Mouse (Mus musculus) spleen, adult 12 weeks (tissue): ENCODE data around the gene Esam.

Experiments used
- DNase-seq: peaks from one replicate; pipeline ENCODE4 v3.0.0; 2022; ENCODE audit warnings: low spot score

The Esam gene

DNA sequence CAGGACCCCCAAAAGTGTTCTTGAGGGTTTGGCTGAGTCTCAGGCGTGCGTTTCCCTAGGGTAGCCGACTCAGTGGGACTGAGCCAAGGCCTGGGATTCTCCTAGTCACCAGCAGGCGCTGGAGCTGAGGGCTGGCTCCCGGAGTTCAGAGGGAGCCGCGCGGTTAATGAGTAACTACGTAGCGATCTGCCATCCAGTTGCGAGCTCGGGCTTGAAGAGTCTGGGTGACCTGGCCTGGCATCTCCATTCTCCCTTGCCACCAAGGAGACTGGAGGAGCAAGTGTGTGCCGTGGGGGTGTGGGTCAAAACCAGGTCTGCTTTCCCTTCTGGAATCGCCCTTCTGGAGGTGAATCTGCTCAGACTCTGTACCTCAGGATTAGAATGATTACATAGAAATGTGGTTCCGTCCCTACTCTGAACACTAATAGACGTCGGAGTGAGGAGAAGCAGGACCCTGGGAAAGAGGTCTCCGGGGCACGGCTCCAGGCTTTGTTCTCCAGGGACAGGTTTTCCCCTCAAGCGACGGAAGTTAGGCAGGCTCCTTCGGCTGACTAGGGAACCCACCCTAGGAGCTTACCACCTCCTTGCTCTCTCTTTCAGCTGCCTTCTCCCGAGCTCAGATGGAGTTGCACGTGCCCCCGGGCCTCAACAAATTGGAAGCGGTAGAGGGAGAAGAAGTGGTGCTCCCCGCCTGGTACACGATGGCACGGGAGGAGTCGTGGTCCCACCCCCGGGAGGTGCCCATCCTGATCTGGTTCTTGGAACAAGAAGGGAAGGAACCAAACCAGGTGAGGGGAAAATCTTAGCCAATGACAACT, 3.2 kb downstream of the Esam start:
- DNase-seq, result no peak

DNA sequence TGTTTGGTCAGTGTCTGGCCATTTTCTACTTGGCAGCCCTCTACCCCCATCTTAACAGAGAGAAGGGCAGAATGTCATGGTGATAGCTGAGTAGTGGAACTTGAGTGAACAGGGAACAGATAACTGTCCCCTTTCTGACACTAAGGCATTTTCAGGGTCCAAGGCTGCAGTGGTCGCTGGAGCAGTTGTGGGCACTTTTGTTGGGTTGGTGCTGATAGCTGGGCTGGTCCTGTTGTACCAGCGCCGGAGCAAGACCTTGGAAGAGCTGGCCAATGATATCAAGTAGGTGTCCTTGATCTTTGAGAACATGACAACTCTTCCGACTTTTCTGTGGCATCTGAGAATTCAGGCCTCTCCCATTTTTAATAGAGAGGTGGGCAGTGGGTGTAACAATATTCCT, 9.0 kb downstream of the Esam start:
- DNase-seq, result no peak

DNA sequence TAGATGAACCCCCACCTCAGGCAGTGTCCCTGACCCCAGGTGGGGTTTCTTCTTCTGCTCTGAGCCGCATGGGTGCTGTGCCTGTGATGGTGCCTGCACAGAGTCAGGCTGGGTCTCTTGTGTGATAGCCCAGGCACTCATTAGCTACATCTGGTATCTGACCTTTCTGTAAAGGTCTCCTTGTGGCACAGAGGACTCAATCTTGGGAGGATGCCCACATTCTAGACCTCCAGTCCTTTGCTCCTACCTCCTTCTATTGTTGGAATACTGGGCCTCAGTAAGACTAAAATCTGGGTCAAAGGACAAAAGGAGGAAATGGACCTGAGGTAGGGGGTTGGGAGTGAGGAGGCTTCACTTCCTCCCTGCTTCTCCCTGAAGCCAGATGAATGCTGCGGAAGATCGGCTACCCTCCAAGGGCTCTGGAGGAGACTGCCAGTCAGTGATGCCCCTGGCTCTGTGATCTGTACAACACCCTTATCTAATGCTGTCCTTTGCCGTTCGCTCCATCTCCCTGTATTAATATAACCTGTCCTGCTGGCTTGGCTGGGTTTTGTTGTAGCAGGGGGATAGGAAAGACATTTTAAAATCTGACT, 9.9 kb downstream of the Esam start:
- DNase-seq, result no peak

DNA sequence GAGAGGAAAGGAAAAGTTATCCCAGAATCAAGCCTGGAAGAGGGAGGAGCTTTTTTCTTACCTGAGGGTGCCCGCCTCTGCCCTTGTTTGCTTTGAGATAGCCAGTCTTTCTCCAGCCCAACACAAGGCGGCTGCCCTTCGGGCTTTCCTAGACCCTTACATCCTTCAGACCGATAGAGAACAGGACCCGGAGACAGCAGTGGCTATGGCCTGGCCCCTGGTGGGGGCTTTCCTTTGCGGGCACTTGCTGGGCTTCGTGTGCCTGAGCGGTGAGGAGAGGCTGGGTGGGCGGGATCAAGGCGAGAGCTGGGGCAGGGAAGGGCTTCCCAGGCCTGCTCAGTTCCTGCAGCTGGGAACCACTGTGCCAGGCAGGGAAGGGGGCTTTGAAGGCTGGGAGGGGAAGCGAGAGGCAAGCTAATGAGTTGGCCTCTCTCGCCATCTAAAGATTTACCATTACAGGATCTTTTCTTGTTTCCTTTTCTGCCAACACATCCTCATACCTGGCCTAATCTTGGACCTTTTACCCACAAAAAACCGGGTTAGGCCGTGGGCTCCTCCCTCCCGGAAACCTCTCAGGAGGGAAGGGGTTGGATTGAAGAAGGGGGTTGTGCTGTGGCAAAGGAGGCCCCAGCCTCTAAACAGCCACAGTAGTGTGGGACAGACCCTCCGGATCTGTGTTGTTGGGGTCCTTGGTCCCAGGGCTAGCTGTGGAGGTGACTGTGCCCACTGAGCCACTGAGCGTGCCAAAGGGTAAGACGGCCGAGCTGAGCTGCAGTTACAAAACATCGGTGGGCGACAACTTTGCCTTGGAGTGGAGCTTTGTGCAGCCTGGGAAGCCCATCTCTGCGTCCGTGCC, 11.5 kb downstream of the Esam start, which contains the start of gene Vsig2:
Gene Vsig2 (plus strand): TSS at position 86 of the 856 bp plus-strand sequence.
- DNase-seq, result no peak

DNA sequence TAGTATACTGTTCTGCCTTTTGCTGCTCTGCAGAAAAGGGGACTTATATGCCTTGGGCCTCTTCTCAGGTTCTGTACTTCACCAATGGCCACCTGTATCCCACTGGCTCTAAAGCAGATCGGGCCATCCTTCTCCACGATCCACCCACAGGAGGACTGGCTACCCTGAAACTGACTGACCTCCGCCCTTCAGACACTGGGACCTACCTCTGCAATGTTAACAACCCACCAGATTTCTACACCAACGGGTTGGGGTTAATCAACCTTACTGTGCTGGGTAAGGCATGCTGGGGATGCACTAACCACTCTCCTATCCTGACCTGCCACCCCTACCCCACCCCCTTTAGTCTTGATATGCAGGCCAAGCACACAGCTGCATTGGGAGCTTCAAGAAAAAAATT, 12.3 kb downstream of the Esam start:
- no peak for DNase-seq

DNA sequence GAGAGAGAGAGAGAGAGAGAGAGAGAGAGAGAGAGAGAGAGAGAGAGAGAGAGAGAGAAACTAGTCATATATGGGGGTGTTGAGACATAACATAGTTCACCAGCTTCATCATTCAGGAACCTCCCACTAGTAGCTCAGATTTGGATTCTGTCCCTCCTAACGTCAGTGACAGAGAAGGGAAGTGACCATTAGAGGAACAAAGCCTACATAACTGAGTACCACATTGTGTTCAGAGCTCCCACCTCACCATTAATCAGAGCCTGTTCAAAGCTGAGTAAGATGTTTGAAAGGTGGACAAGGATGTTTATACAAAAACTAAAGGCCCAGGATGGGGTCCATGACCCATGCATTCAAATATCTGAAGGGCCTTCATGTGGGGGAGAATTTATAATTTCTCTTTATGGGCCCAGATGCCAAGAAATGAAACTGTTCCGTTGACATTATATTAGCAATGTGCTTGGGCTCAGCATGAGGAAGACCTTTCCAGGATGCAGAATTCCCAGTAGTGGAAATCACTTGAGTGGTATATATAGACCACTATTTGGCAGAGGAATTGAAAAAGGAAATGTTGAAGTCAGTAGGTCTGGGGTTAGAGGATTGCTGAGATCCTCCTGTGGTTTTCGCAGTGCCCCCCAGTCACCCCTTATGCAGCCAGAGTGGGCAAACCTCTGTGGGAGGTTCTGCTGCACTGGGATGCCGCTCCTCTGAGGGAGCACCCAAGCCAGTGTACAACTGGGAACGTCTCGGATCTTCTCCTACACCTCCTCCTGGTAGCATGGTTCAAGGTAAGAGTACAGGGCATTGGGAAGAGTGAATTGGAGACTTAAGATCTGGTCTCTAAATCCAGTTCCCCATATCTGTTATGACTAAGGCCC, 13.1 kb downstream of the Esam start:
- no peak for DNase-seq

DNA sequence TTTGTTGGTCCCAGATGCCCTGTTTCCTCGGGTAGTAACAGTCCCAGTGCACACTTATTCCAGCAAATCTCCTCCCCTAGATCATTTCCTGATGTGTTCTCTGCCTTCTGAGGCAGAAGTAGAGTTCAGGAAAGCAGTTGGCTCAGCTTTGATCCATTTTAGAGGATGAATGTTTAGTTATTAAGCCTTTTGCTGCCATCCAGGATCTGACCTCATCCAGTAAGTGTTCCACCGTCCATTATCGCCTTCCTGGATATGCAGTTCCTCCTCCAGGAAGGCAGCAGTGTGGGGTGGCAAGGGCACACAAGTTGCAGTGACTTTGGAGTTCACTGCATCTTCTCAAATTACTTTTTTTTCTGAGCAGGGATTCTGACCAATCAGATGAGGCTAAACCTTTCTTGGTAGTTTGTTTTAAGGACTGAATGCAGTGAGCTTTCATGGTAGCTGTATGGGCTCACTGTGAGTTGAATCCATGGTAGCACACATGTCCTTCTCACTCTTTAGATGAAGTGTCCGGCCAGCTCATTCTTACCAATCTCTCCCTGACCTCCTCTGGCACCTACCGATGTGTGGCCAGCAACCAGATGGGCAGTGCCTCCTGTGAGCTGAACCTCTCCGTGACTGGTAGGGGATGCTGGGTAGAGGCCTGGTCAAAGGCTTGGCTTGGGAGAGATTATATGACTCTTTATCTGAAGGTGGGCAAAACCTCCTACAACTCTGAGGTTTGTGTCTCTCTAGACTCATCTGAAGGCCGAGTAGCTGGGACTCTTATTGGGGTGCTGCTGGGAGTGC, 14.2 kb downstream of the Esam start:
- no peak for DNase-seq

DNA sequence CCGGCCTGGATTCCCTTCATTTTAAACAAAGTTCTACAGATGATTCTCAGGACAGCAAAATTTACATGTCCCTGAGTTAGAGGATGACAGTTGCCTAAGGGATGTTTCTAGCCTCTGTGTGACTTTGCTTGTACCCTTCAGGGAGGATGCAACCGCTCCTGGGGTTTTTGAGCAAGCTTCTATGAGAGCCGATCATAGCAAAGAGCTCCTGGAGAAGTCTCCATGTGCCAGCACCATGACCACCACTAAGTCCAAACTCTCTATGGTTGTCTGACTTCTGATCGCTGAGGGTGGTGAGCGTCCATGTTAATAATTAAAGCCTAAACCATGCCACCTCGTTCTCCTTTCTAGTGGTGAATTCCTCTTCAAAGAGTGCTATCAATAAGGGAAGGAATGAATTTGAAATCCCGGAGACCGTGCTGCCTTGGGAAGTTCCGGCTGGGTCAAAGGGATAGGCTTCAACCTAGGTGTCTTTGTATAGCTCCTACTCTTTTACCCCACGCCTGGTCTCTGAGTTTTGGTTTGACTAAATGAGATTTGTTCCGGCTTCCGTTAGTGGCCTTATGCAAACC, 16.1 kb downstream of the Esam start:
- no peak for DNase-seq

DNA sequence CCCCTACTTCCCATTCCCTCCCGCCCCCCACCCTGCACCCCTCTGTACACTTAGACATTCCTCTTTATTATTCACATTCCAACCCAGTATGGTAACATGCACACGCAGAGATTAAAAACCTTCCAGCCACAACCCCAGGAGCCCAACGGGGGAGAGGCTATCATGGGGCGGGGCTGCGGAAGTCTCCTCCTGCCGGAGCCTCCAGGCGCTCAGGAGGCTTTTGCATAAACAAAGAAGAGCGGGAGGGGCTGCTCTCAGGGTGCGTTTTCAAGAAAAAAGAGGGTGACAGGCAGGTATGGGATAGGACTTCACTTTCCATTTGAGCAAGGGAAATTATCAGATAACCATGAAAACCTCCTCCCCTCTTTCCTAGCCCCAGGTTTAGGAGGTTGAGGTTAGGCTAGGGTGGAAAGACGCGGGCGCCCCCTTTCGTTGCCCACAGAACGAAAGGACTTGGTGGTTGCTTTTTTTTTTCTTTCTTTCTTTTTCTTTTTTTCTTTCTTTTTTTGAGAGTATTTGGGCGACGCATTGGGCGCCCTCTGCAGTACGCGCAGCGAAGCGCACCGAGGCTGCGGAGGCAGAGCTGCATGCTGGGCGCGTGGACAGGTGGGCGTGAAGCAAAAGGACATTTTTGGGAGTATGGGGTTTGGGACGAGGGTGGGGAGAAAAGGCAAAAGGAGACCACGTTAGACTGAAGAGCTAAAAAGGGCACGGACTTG, 16.7 kb downstream of the Esam start:
- no peak for DNase-seq

DNA sequence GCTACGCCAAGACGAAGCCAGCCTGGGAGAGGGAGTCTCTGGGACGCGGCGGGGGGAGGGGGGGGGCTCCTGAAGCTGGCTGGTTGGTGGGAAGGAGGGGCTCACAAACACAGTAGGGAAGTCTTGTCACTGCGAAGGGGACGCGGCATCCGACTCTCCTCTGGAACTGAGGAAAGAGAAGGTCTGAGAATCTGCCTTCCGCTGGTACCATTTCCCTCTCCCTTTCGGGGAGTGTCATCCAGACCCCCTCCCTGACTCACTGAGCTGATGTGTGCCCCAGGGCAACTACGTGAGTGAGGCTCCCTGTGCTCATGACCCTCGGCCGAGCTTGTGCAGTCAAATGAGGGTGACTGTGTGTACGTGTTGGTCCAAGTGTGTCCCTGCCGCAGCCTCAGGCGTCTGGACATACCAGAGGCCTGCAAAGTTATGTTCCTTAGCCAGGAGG, 17.3 kb downstream of the Esam start:
- DNase-seq, result no peak

DNA sequence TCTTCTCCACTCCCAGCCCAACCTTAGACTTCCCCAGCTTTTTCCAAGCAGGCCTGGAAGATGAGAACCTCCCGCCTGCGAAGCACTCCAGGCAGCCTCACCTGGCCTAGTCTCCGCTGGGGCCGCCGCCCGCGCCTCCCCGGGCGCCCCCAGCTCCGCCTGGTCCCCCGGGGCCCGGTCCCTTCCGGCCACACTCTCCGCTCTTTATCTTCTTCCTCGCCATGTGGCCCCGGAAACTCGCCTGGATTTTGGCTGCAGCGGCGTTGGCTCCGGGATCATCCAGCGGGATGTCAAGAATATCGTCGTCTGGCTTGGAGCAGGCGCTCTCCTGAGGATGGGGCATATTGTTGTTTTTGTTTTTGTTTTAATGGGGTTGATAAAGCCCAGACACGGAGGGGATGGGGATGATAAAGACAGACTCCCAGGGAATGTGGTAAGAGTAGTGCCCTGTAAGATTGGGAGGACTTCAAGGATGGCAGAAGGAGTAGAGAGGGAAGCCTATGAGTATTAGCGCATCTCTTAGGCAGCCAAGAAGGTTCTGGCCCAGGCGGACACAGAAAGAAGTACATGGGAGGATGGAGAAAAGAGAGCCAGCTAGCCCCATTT, 18.1 kb downstream of the Esam start:
- DNase-seq, result no peak

DNA sequence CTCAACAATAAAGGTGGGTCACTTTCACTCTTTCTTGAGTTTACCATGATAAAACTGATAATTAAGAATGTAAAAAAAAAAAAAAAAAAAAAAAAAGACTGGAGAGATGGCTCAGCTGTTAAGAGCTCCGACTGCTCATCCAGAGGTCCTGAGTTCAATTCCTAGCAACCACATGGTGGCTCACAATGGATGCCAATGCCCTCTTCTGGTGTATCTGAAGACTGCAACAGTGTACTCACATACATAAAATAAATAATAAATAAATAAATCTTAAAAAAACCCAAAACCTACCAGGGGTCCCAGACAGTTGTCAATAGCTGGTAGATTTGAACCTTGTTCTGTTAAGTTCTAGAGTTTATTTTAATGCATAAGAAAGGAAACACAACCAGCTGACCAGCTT, 19.0 kb downstream of the Esam start:
- DNase-seq, result no peak

DNA sequence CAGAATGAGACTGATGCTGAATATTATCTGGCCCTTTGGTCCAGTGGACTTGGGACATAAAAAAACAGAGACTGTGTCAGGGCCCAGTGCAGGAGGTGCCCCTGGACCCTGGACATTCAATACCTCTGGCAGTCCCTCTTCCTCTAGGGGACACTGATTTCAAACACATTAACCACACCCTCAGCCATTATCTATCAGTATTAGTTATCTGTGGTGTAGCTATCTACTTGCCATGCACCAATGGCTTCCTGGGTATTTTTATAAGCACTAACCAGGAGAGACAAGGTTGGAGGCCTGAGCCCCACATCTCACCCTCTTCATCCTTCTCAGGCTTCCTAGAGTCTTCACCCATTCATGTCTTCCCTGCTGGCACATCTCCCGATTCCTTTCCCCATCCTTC, 22.6 kb downstream of the Esam start:
- DNase-seq, result no peak

DNA sequence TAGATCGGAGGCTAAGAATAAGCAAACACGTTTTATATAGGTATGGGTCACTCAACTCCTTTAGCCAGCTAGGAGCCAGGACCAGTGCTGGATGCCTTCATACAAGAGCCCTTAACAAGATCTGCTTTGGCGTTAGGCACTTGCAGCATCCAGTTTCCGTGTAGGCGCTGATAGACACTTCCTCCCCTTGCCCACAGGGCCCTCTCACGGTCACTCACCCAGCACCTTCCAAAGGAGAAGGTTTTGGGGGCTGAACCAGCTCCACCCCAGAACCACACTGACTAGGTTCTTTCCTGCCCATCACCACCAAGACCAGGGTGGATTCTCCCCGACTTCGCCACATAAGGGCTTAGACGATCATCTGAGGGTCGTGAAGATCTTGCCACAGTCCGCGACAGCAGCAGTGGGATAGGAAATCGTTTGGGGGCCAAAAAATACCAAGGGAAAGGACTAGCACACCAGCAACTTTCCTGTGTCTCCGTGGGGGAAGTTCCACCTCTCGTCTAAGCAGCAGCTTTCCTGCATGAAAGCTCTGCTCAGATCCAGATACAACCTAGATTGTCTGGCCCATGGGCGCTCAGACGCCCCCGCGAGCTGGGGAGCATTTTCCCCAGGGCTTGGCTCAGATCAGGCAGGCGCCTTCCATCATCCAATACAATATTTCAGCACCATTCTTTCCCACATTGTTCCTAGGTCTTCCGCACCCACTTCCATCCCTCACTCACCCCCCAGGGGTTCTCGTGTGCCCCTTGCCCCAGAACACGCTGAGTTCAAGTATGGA, 24.1 kb downstream of the Esam start:
- DNase-seq, result no peak

DNA sequence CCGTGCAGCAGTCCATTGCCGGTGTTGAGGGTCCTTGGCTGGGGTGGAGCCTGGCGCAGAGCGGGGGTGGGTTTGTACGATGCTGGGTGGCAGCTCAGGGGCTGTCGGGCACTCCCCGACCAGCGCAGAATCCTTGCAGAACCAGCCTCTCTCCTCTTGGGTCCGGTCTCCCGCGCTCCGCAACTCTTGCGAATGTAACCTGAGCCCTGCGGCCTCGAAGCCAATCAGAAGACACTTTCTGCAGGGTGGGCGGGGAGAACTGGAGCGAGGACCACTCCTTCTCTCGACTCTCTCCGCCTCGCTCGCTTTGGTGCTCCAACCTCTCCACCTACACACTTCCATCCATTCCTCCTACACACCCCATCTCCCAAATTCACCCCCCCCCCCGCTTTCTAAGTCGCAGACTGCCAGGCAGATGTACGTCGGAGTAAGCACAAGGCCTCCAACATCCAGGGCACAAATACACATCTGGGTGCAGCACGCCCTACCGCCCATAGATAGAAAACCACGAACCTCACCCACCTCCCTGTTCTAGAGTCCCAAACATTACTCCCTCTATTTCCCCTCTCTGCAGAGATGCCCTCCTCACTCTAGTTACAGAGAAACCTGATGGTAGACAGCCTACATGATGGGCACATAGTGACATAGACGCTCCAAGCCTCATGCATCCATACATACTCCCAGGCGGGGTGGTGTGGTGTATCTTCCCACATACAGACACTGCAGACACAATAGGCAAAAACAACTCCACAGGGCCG, 24.8 kb downstream of the Esam start, which contains the start of gene Nrgn:
Gene Nrgn (minus strand): TSS at position 369 of the 758 bp plus-strand sequence.
- peak; percentile 27 for DNase-seq

DNA sequence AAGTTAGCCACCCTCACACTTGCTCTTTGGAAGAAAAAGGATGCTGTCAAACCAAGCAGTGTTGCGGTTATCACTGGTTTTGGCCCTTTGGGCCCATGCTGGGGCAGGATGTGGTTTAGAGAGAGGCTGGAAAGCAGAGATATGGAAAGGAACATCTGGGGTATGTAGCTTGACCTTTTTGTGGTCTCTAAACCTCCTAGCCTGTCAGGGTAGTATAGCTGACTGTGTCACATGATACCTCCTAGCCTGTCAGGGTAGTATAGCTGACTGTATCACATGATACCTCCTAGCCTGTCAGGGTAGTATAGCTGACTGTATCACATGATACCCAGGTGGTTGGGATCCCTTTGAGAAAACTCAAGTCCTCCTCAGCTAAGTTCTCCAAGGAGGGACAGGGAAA, 26.4 kb downstream of the Esam start:
- DNase-seq, result no peak

DNA sequence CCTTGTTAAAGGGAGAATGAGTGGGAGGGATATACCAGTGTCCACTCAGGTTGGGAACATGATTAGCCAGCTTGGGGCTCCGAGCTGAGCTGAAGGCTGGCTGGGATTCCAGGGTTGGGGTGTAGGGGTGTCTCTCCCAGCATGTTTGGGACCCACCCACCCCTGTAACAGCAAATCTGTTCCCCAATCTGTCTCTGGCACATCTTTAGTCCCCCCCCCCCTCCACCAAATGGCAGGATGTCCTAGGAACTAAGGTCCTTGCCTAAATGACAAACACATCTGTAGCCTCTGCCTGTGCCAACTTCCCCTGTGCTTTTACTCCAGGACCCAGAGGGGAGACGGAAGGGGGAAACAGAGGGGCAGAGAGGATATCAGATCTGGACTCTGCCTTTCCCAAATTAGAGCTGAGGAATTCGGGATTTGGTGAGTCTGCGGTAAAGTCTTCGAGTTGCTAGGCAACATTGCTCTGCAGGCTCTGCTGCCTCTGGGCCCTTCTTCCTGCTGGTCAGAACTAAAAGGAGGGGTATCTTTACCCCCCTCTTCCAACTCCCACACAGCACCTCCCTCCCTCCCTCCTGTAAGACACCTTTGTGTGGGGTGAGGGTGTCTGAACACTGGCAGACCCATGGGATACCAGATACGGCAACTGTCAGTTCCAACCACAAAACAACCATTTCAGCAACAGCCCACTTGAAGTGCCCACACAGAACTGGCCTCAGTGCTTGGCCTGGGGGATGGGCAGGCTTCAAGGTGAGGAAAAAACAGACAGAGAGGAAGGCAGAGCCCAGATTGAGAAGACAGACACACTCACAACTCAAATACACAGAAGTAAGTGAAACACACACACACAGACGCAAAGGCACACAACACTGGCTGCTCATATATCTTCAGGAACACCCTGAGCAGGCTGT, 27.2 kb downstream of the Esam start, which contains the start of gene Siae:
Gene Siae (plus strand): TSS at position 861 of the 911 bp plus-strand sequence.
- no peak for DNase-seq
